Comparison of ENCODE assay signal across 16 mouse cellular contexts in the genomic region with DNA sequence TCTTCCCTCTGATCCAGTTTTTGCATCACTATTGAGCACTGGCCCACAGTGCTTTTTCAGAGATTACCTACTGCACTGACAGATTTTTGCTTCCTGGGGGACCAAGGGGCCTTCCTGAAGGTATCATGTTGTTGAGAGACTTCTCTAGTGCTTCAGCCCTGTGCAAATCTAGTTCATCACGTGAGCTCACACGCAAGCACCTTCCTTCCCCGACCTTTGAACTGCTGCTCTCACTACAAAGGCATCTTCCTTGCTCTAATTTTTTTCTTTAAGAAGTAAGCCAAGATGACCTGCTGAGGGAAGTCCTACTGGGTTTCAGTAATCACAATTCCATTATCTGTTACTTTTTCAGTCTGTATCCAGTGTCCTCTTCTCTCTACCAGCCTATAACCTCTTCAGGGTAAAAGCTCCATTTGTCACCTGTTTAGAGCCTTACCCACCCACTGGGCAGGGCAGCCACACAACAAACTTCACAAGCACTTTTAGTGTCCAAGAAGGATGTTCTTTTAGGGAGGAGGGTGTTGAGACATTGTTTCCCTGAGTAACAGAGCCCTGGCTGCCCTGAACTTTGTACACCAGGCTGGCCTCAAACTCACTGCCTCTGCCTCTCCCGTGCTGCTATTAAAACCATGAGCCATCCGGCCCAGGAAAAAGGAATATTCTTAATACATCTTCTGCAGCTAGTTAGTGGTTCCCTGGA.
A peak's percentile ranks its signal among the peaks of the same experiment; 100 is the strongest.
DNase-seq lines count a peak whose midpoint lies in the region; ATAC-seq lines count a peak whose summit lies in the region.
"Had no signal": no experiment of that assay in that cellular context is flagged by ENCODE, and none has a peak within 500 bp of the region (broad histone marks: within the 10 kb centered on the region; RNA-seq: fewer than 3 reads in every experiment).

No protein-coding gene starts in this region.

- no peak for DNase-seq in heart, adult 8-10 months (ENCODE audit: low spot score)
- peak; percentile 21 for DNase-seq in thymus, postnatal 4 days
- DNase-seq in thymus, postnatal 14 days: no peak
- peak; percentile 44 for DNase-seq in kidney, postnatal 14 days
- DNase-seq in urinary bladder, postnatal 4 days (ENCODE audit: low spot score in 2 of 2): no peak
- DNase-seq: adrenal gland, postnatal 14 days; cerebellum, adult 11 months; embryo, embryonic 11 days; layer of hippocampus, postnatal 36 days; right cerebral cortex, postnatal 14 days had no signal

- H3K27ac ChIP-seq in heart, embryonic 16.5 days (ENCODE audit: low read length): peak overlapping the region; percentile 68
- no peak overlapping the region for H3K27ac ChIP-seq in forebrain, embryonic 15.5 days (replicated peaks)
- H3K27ac ChIP-seq: hindbrain, embryonic 13.5 days; neural tube, embryonic 13.5 days; stomach, embryonic 15.5 days had no signal

- H3K4me2 ChIP-seq in heart, embryonic 16.5 days (ENCODE audit: low read depth, low read length): no peak overlapping the region
- no peak overlapping the region for H3K4me2 ChIP-seq in forebrain, embryonic 15.5 days (replicated peaks)
- H3K4me2 ChIP-seq: hindbrain, embryonic 13.5 days; neural tube, embryonic 13.5 days; stomach, embryonic 15.5 days had no signal

- no peaks in the 10 kb centered on the region for H3K27me3 ChIP-seq in heart, embryonic 16.5 days (ENCODE audit: control insufficient read depth, insufficient read depth, low read length)
- no peaks in the 10 kb centered on the region for H3K27me3 ChIP-seq in forebrain, embryonic 15.5 days
- H3K27me3 ChIP-seq: CH12.LX; hindbrain, embryonic 13.5 days; neural tube, embryonic 13.5 days; stomach, embryonic 15.5 days had no signal

- no peak overlapping the region for H3K4me3 ChIP-seq in heart, embryonic 16.5 days (ENCODE audit: low read length)
- H3K4me3 ChIP-seq in forebrain, embryonic 15.5 days: no peak overlapping the region
- H3K4me3 ChIP-seq: hindbrain, embryonic 13.5 days; neural tube, embryonic 13.5 days; stomach, embryonic 15.5 days had no signal

- H3K4me1 ChIP-seq in heart, embryonic 16.5 days (ENCODE audit: control insufficient read depth, insufficient read depth, low read length): peaks cover 85% of the 10 kb centered on the region
- H3K4me1 ChIP-seq in forebrain, embryonic 15.5 days: peaks cover 6% of the 10 kb centered on the region; the same call in 1 of the 2 replicates

- H3K36me3 ChIP-seq in heart, embryonic 16.5 days (ENCODE audit: control insufficient read depth, insufficient read depth): peaks cover 3% of the 10 kb centered on the region; the same call in 1 of the 2 replicates
- no peaks in the 10 kb centered on the region for H3K36me3 ChIP-seq in forebrain, embryonic 15.5 days
- H3K36me3 ChIP-seq: hindbrain, embryonic 13.5 days; neural tube, embryonic 13.5 days; stomach, embryonic 15.5 days had no signal

- H3K9me3 ChIP-seq in heart, embryonic 16.5 days (replicated peaks; ENCODE audit: control insufficient read depth, low read length): no peaks in the 10 kb centered on the region
- no peaks in the 10 kb centered on the region for H3K9me3 ChIP-seq in forebrain, embryonic 15.5 days
- H3K9me3 ChIP-seq: hindbrain, embryonic 13.5 days; neural tube, embryonic 13.5 days; stomach, embryonic 15.5 days had no signal

- ATAC-seq in heart, embryonic 16.5 days (replicated peaks; ENCODE audit: extremely low read depth, insufficient read depth, low FRiP score): no peak
- no peak for ATAC-seq in forebrain, embryonic 15.5 days (replicated peaks)

- H3K9ac ChIP-seq in heart, embryonic 16.5 days (ENCODE audit: low read length): peak overlapping the region; percentile 41; the same call in 1 of the 2 replicates
- H3K9ac ChIP-seq in forebrain, embryonic 15.5 days (replicated peaks): no peak overlapping the region
- H3K9ac ChIP-seq: hindbrain, embryonic 13.5 days; neural tube, embryonic 13.5 days; stomach, embryonic 15.5 days had no signal

- WGBS in heart, embryonic 16.5 days: 47% methylated on average over 5 of the region's 5 CpGs
- WGBS in forebrain, embryonic 15.5 days: 78% methylated on average over 5 of the region's 5 CpGs

Comparison
In these comparisons a context has a peak if more than half of its experiments do, and no peak if none do; other contexts are left out.
1. DNase-seq: peak in thymus, postnatal 4 days (single experiment) and kidney, postnatal 14 days (single experiment); none in heart, adult 8-10 months (single experiment), thymus, postnatal 14 days (single experiment) and urinary bladder, postnatal 4 days (0 of 2).